Mouse (Mus musculus) embryonic facial prominence, embryonic 15.5 days (tissue): Measurements from ENCODE around the gene Cdk19. TPM values are rescaled to one million over a fixed set of nuclear protein-coding genes. Genes with fewer than 3 reads are reported as not detected.

Source experiments
- ATAC-seq: fragments of 200-750 bp; cut with Nextera tagmentation; 2 replicates; pipeline ENCODE4 v1.8.0; 2017; ENCODE audit warnings: low read depth, moderate TSS enrichment; ENCODE audit not compliant: insufficient number of reproducible peaks, low FRiP score, low TSS enrichment
- H3K27ac ChIP-seq: fragments of 300-500 bp; sonication (generic); replicated peaks from 2 replicates; pipeline ENCODE4 v1.5.1; 2015; ENCODE audit warnings: mild to moderate bottlenecking, inconsistent platforms
- H3K27me3 ChIP-seq: fragments of 300-500 bp; sonication (generic); 2 replicates; pipeline ENCODE4 v1.6.1; 2015; ENCODE audit warnings: inconsistent platforms
- H3K36me3 ChIP-seq: fragments of 300-500 bp; sonication (generic); 2 replicates; pipeline ENCODE4 v1.6.1; 2015; ENCODE audit warnings: mild to moderate bottlenecking, inconsistent platforms
- H3K4me1 ChIP-seq: fragments of 300-500 bp; sonication (generic); 2 replicates; pipeline ENCODE4 v1.6.1; 2015; ENCODE audit warnings: inconsistent platforms
- H3K4me2 ChIP-seq: fragments of 300-500 bp; sonication (generic); replicated peaks from 2 replicates; pipeline ENCODE4 v1.6.1; 2015; ENCODE audit warnings: mild to moderate bottlenecking, inconsistent platforms
- H3K4me3 ChIP-seq: fragments of 300-500 bp; sonication (generic); replicated peaks from 2 replicates; pipeline ENCODE4 v1.5.1; 2015; ENCODE audit warnings: mild to moderate bottlenecking, inconsistent platforms
- H3K9ac ChIP-seq: fragments of 300-500 bp; sonication (generic); 2 replicates; pipeline ENCODE4 v1.6.1; 2015; ENCODE audit warnings: inconsistent platforms
- H3K9me3 ChIP-seq: fragments of 300-500 bp; sonication (generic); replicated peaks from 2 replicates; pipeline ENCODE4 v1.6.1; 2016; ENCODE audit warnings: inconsistent platforms
- WGBS: fragments of 180-500 bp; shearing (Covaris S2); methylation state at CpG from one replicate; pipeline ENCODE4 v1.1.7; 2015; 5-methylcytosine and 5-hydroxymethylcytosine counted together
- polyA plus RNA-seq: library from polyadenylated mRNA; unstranded; fragments of >200 nt; fragmentation: Nextera tagmentation; extraction: Ambion mirVana; gene quantifications from 2 replicates; pipeline ENCODE4 v1.2.1, GENCODE M21; 2015

Cdk19 gene
- polyA plus RNA-seq, 1 experiment from 2014 or later = 10.0 TPM

DNA sequence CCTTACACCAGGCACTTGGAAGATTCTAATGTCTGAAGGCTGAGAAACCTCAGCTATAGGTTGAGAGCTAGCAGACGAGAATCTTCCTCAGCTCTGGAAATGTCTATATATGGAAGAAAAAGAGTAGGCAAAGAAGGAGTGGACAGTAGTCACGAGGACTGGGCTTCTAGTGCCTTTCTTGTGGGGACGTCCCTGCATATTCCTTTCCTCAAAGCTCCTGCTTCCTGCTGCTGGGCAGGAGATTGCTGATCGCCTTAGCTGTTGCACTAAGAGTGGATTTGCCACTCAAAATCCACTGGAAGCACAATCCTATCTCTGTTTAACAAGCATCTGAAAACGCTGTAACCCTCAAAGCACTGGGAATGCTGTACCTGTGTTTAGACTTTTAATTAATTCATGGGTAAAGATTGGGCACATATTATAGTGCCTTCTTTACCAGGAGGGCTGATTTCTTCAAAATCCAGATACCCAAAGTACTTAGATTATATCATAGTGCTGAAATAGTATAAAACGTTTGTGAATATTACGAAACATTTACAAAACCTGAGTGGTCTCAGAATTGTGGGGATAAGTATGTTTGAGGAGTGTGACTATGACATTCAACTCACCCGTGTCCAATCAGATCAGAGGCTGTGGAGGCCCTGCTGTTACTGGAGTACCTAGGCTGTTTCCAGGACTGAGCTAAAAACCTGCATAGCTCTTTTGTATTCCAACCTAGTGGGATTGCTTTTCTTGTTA, 128.0 kb downstream of the Cdk19 start:
- Histone ChIP-seq H3K36me3 (0 out of 2 replicates have a peak, but pooled peaks cover 3% of the 10 kb centered on the region), H3K4me3 (no peak overlapping the region), H3K27ac (no peak overlapping the region), H3K4me2 (no peak overlapping the region), H3K9me3 (no peaks in the 10 kb centered on the region), H3K9ac (no peak overlapping the region), H3K4me1 (no peaks in the 10 kb centered on the region), H3K27me3 (no peaks in the 10 kb centered on the region)
- no peak for ATAC-seq
- WGBS = 83% methylated on average over 8 of the region's 8 CpGs

DNA sequence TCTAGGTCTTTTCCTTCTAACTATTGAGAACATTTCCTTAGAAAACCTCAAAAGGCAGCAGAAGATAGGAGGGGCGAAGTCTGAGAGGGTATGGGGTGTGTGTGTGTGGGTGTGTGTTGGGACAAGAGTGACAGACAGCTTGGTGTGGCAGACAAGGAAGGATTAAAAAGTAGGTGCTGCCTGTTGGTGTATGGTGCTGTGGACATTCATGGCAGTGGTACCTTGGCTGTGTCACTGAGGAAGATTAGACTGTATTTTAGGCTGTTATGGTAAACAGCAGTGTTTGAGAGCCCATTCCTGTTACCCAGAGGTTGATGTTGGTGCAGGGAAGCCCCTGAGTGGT, 128.5 kb downstream of the Cdk19 start:
- 95% methylated on average over 1 of the region's 1 CpGs for WGBS
- no peak for ATAC-seq
- no peak overlapping the region for H3K27ac ChIP-seq

DNA sequence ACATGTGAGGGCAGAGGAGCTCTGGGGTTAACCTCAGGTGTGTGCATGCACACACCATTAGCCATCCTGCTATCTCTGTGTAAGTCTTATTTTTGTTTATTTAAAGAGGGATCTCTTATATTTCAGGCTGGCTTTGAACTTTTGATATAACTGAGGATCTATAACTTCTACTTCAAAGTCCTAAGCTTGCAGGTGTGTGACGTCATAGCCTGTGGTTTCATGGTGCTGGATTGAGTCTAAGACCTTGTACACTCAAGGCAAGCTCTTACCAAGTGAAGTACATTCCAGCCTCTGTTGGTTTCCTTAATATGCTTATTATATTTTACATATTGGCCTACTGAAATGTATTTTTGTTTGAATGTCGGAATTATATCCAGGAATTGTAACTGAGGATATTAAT, 129.8 kb downstream of the Cdk19 start:
- Histone ChIP-seq H3K4me1 (no peaks in the 10 kb centered on the region), H3K4me2 (no peak overlapping the region), H3K27ac (no peak overlapping the region), H3K4me3 (no peak overlapping the region), H3K9me3 (no peaks in the 10 kb centered on the region), H3K36me3 (0 out of 2 replicates have a peak, but pooled peaks cover 3% of the 10 kb centered on the region), H3K9ac (no peak overlapping the region), H3K27me3 (no peaks in the 10 kb centered on the region)
- 82% methylated on average over 2 of the region's 2 CpGs for WGBS
- ATAC-seq = no peak

More for the DNA sequence above, 128.5 kb downstream of the Cdk19 start:
- no peaks in the 10 kb centered on the region for H3K9me3 ChIP-seq
- H3K4me1 ChIP-seq = no peaks in the 10 kb centered on the region
- H3K4me3 ChIP-seq = no peak overlapping the region
- H3K27me3 ChIP-seq = no peaks in the 10 kb centered on the region
- 0 out of 2 replicates have a peak, but pooled peaks cover 3% of the 10 kb centered on the region for H3K36me3 ChIP-seq
- H3K4me2 ChIP-seq = no peak overlapping the region
- no peak overlapping the region for H3K9ac ChIP-seq

DNA sequence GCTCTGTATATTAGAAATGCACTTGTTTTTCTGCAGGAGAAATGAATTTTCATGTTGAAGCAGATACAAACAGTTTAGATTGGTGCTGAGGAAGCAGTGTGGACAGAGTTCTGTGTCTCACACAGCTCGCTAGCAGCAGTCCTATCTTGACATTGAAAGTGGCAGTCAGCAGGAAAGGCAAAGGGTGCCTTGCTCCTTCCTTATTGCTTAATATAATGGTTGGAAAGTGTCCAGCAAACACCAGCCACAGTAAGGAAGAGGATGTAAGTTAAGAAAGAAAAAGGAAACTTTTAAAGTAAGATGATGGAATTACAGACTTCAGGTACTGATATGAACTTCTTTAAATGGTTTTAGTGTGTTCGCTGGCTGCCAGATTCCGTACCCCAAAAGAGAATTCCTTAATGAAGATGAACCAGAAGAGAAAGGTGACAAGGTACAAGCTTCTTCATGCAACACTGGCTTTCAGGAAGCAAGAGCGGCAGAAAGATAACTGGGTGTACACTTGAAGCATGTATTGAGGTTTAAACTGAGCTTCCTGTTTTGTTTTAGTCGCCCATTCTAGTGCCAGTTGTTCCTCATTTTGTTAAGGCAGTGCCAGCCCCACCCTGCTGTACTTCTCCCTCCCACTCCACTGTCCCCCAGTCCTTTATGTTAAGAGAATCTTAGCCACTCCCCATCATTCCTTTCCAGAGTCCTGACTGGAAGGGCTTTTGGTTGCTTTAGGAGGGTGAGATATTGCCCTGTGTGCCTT, 137.3 kb downstream of the Cdk19 start:
- Histone ChIP-seq H3K27me3 (no peaks in the 10 kb centered on the region), H3K9me3 (no peaks in the 10 kb centered on the region), H3K9ac (no peak overlapping the region), H3K36me3 (peaks cover 14% of the 10 kb centered on the region; the same call in 1 of the 2 replicates), H3K4me1 (no peaks in the 10 kb centered on the region), H3K4me2 (no peak overlapping the region), H3K4me3 (no peak overlapping the region), H3K27ac (no peak overlapping the region)
- no peak for ATAC-seq
- WGBS = 78% methylated on average over 5 of the region's 5 CpGs

DNA sequence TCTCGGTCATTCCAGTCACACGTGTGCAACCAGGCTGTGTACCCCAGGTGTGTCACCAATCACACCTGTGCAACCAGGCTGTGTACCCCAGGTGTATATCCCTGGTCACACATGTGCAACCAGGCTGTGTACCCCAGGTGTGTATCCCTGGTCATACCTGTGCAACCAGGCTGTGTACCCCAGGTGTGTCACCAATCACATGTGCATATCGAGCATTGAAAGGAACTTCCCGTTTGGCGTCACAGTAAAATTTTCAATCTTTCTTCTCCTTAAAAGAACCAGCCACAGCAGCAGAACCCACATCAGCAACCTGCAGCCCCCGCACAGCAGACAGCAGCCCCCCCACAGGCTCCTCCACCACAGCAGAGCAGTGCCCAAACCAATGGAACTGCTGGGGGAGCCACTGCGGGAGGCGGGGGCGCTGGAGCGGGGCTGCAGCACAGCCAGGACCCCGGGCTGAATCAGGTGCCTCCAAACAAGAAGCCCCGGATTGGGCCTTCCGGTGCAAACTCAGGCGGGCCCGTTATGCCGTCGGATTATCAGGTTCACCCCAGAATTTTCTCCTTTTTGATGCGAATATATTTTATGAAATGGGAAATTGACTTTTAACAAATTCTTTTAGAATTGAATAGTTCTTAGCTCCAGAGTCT, 138.2 kb downstream of the Cdk19 start:
- Histone ChIP-seq H3K4me2 (no peak overlapping the region), H3K27me3 (no peaks in the 10 kb centered on the region), H3K4me1 (no peaks in the 10 kb centered on the region), H3K9me3 (no peaks in the 10 kb centered on the region), H3K9ac (no peak overlapping the region), H3K27ac (no peak overlapping the region), H3K36me3 (peaks cover 14% of the 10 kb centered on the region; the same call in 1 of the 2 replicates), H3K4me3 (no peak overlapping the region)
- WGBS = 94% methylated on average over 18 of the region's 18 CpGs
- no peak for ATAC-seq

DNA sequence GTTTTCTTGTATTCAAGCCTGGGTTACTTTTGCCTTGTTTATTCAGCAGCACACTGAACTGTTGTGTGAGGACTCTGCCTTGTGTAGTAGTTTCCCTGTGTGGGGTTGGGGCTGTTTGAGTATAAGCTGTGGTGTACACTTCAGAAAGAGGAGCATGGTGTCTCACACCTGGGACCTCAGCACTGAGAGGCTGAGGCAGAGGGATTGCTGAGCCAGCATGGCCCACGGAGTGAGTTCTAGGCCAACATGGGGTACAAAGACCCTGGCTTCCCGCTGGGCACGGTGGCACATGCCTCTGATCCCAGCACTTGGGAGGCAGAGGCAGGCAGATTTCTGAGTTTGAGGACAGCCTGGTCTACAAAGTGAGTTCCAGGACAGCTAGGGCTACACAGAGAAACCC, 139.3 kb downstream of the Cdk19 start:
- H3K4me2 ChIP-seq = no peak overlapping the region
- ATAC-seq = no peak
- WGBS = 91% methylated on average over 3 of the region's 3 CpGs
- no peaks in the 10 kb centered on the region for H3K4me1 ChIP-seq
- H3K4me3 ChIP-seq = no peak overlapping the region
- no peaks in the 10 kb centered on the region for H3K9me3 ChIP-seq
- H3K27ac ChIP-seq = no peak overlapping the region
- no peaks in the 10 kb centered on the region for H3K27me3 ChIP-seq
- H3K36me3 ChIP-seq = peaks cover 14% of the 10 kb centered on the region; the same call in 1 of the 2 replicates
- no peak overlapping the region for H3K9ac ChIP-seq

DNA sequence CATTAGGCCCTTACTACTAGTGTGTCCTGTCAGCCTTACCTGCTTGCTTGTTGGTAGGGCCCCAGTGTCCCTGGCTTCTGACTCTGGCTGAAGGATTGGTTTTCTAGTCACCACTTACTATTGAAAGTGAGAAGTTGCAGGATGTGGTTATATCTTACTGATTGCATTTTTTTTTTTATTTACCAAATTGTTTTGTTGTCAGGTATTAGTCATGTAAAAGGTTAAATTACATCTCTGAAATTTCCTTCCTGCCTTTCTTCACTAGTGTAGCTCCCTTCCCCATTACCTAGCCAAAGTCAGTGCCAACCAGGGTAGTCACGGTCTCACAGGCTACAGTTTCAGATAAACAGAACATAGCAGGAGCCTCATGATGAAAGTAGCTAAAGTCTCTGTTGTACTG, 139.9 kb downstream of the Cdk19 start:
- H3K4me3 ChIP-seq = no peak overlapping the region
- H3K9me3 ChIP-seq = no peaks in the 10 kb centered on the region
- H3K27ac ChIP-seq = no peak overlapping the region
- H3K9ac ChIP-seq = no peak overlapping the region
- WGBS = 78% methylated on average over 1 of the region's 1 CpGs
- H3K4me2 ChIP-seq = no peak overlapping the region
- no peaks in the 10 kb centered on the region for H3K27me3 ChIP-seq
- no peak for ATAC-seq
- H3K36me3 ChIP-seq = peaks cover 14% of the 10 kb centered on the region; the same call in 1 of the 2 replicates
- H3K4me1 ChIP-seq = no peaks in the 10 kb centered on the region

DNA sequence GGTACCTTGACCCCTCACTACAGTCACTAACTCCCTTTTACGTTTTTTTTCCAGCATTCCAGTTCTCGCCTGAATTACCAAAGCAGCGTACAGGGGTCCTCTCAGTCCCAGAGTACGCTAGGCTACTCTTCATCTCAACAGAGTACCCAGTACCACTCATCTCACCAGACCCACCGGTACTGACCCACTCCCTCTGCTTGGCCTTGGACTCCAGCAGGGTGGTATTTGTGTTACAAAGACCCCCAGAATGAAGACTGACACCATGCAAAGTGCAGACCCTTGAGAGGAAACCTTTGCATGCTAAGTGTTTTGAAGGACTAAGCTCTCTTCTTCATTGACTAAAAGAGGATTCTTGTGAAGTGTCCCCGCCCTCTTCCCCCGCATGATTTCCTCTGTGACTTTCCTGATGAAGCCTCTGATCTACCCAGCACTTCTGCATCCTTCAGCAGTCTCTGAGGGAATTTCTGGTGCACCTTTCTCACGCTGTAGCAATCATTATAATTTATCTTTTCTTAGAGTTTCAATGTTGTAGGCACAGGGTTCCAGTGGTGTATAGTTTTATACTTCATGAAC, 140.3 kb downstream of the Cdk19 start:
- Histone ChIP-seq H3K4me1 (no peaks in the 10 kb centered on the region), H3K27ac (no peak overlapping the region), H3K9ac (no peak overlapping the region), H3K4me2 (no peak overlapping the region), H3K4me3 (no peak overlapping the region), H3K36me3 (peaks cover 14% of the 10 kb centered on the region; the same call in 1 of the 2 replicates), H3K9me3 (no peaks in the 10 kb centered on the region), H3K27me3 (no peaks in the 10 kb centered on the region)
- WGBS = 75% methylated on average over 8 of the region's 8 CpGs
- no peak for ATAC-seq

DNA sequence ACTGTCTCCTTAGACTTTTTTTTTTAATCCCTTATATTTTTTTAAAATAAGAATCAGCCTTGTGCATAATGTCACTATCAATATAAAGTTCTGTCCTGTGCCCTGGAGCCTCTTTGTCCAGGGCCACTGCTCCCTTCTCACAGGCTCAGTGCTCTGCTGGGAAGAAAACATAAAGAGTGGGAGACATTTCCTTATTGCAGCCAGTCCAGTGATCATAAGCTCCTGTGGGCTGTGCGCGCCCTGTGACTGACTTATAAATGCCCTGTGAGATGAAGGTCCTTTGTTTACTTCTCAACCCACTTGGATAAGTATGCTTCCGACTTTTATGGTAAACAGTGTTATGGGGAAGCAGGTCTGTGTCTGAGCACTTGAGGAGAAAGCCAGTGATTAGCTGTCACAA, 142.2 kb downstream of the Cdk19 start:
- Histone ChIP-seq H3K4me2 (no peak overlapping the region), H3K4me3 (no peak overlapping the region), H3K27me3 (no peaks in the 10 kb centered on the region), H3K9ac (no peak overlapping the region), H3K27ac (no peak overlapping the region), H3K9me3 (no peaks in the 10 kb centered on the region), H3K4me1 (no peaks in the 10 kb centered on the region), H3K36me3 (peaks cover 14% of the 10 kb centered on the region; the same call in 1 of the 2 replicates)
- no peak for ATAC-seq
- 89% methylated on average over 3 of the region's 3 CpGs for WGBS

DNA sequence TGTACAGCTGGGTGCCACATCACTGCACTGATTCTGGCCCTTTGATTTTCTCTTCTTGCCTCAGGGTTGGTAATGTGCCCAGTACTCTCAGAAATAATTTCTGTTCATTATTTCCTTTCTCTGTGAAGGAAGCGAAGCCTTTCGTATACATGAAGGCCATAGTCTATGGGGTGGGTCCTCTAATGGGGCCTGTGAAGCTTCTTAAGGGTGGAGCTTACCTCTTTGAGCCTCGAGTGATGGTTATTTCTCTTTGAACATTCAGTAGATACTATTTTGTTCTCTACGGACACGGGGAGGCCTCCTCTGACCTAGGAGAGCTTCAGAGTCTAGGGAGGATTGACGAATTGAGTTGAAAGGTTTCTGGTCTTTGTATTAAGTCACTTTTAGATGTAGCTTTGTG, 142.9 kb downstream of the Cdk19 start:
- Histone ChIP-seq H3K4me3 (no peak overlapping the region), H3K4me2 (no peak overlapping the region), H3K9me3 (no peaks in the 10 kb centered on the region), H3K9ac (no peak overlapping the region), H3K4me1 (no peaks in the 10 kb centered on the region), H3K27me3 (no peaks in the 10 kb centered on the region), H3K36me3 (peaks cover 13% of the 10 kb centered on the region; the same call in 1 of the 2 replicates), H3K27ac (no peak overlapping the region)
- WGBS = 79% methylated on average over 6 of the region's 6 CpGs
- ATAC-seq = no peak
